Mouse (Mus musculus) kidney, postnatal 0 days (tissue): ENCODE data around the gene Fsd1. TPM values are rescaled to one million over a fixed set of nuclear protein-coding genes. Genes with fewer than 3 reads are reported as not detected.

Experiments
- ATAC-seq: fragments of 200-750 bp; cut with Nextera tagmentation; replicated peaks from 2 replicates; pipeline ENCODE4 v1.8.0; 2017; ENCODE audit warnings: low read depth, moderate number of reproducible peaks, moderate TSS enrichment, moderate library complexity; ENCODE audit not compliant: low FRiP score
- DNase-seq: peaks from one replicate; pipeline ENCODE4 v3.0.0-alpha.2; 2016; ENCODE audit warnings: low spot score
- H3K27ac ChIP-seq: fragments of 300-500 bp; sonication (generic); 2 replicates; pipeline ENCODE4 v1.5.1; 2014; ENCODE audit warnings: mild to moderate bottlenecking
- H3K27me3 ChIP-seq: fragments of 300-500 bp; sonication (generic); 2 replicates; pipeline ENCODE4 v1.6.1; 2014; ENCODE audit warnings: low read length, mixed read lengths; ENCODE audit not compliant: insufficient read depth
- H3K36me3 ChIP-seq: fragments of 300-500 bp; sonication (generic); 2 replicates; pipeline ENCODE4 v1.6.1; 2014; ENCODE audit warnings: low read length, mixed read lengths; ENCODE audit not compliant: insufficient read depth
- H3K4me1 ChIP-seq: fragments of 300-500 bp; sonication (generic); replicated peaks from 2 replicates; pipeline ENCODE4 v1.6.1; 2014; ENCODE audit warnings: antibody characterized with exemption, low read length, mixed read lengths; ENCODE audit not compliant: insufficient read depth
- H3K4me2 ChIP-seq: fragments of 300-500 bp; sonication (generic); 2 replicates; pipeline ENCODE4 v1.6.1; 2014; ENCODE audit warnings: mild to moderate bottlenecking, low read length, moderate library complexity, mixed read lengths
- H3K4me3 ChIP-seq: fragments of 300-500 bp; sonication (generic); replicated peaks from 2 replicates; pipeline ENCODE4 v1.5.1; 2014; ENCODE audit warnings: low read depth, low read length
- H3K9ac ChIP-seq: fragments of 300-500 bp; sonication (generic); 2 replicates; pipeline ENCODE4 v1.6.1; 2014; ENCODE audit warnings: low read depth, low read length
- H3K9me3 ChIP-seq: fragments of 300-500 bp; sonication (generic); replicated peaks from 2 replicates; pipeline ENCODE4 v1.6.1; 2016; ENCODE audit warnings: low read length, inconsistent platforms, mixed read lengths
- CTCF ChIP-seq: IDR thresholded peaks from 2 replicates; pipeline ENCODE4 v1.5.1; 2016; ENCODE audit warnings: antibody characterized with exemption, low read depth, mild to moderate bottlenecking, moderate library complexity
- WGBS: fragments of 180-500 bp; shearing (Covaris S2); extraction: QIAGEN DNeasy Blood & Tissue Kit; methylation state at CpG from one replicate; pipeline ENCODE4 v1.1.7; 2014; 5-methylcytosine and 5-hydroxymethylcytosine counted together
- polyA plus RNA-seq: library from polyadenylated mRNA; unstranded; fragments of >200 nt; fragmentation: Nextera tagmentation; extraction: Ambion mirVana; gene quantifications from 2 replicates; pipeline ENCODE4 v1.2.1, GENCODE M21; 2015

Gene Fsd1
- polyA plus RNA-seq, 1 experiment from 2014 or later = 6.7 TPM

GRCm38 (mm10) chr17:55996007-55996406 is 9.7 kb downstream of the Fsd1 start:
- H3K9ac ChIP-seq = no peak overlapping the region
- DNase-seq (no peak), ATAC-seq (no peak)
- H3K27ac ChIP-seq = no peak overlapping the region
- no peak overlapping the region for H3K4me3 ChIP-seq
- H3K4me1 ChIP-seq = no peaks in the 10 kb centered on the region
- WGBS = 79% methylated on average over 15 of the region's 15 CpGs
- no peaks in the 10 kb centered on the region for H3K36me3 ChIP-seq
- no peak for TF ChIP-seq CTCF
- no peaks in the 10 kb centered on the region for H3K27me3 ChIP-seq
- H3K9me3 ChIP-seq = no peaks in the 10 kb centered on the region
- H3K4me2 ChIP-seq = no peak overlapping the region

- DNase-seq (no peak), ATAC-seq (peak; percentile 47)
- peak overlapping the region; percentile 28 for H3K4me2 ChIP-seq
- H3K9ac ChIP-seq = no peak overlapping the region
- no peak overlapping the region for H3K27ac ChIP-seq
- H3K4me1 ChIP-seq = no peaks in the 10 kb centered on the region
- TF ChIP-seq CTCF = peak; percentile 22; the same call in 1 of the 2 replicates
- no peak overlapping the region for H3K4me3 ChIP-seq
- no peaks in the 10 kb centered on the region for H3K9me3 ChIP-seq
- 18% methylated on average over 30 of the region's 30 CpGs for WGBS
- H3K27me3 ChIP-seq = no peaks in the 10 kb centered on the region
- H3K36me3 ChIP-seq = no peaks in the 10 kb centered on the region
Observed at GRCm38 (mm10) chr17:55999794-56000499, 13.6 kb downstream of the Fsd1 start.

- ATAC-seq (no peak), DNase-seq (no peak)
- TF ChIP-seq CTCF = no peak
- Histone ChIP-seq H3K27ac (no peak overlapping the region), H3K27me3 (no peaks in the 10 kb centered on the region), H3K4me1 (peaks cover 3% of the 10 kb centered on the region; the same call in 1 of the 2 replicates), H3K4me3 (no peak overlapping the region), H3K9ac (no peak overlapping the region), H3K36me3 (no peaks in the 10 kb centered on the region), H3K4me2 (no peak overlapping the region), H3K9me3 (no peaks in the 10 kb centered on the region)
- WGBS = 75% methylated on average over 3 of the region's 3 CpGs
Observed at GRCm38 (mm10) chr17:56003000-56003399, 16.7 kb downstream of the Fsd1 start.

- Histone ChIP-seq H3K9ac (0 out of 2 replicates have a peak within 1 kb of the TSS, but pooled peaks have one; percentile 19), H3K9me3 (no peaks in the 10 kb centered on the region), H3K27ac (peak within 1 kb of the TSS; percentile 51), H3K4me3 (peak within 1 kb of the TSS; percentile 15), H3K4me1 (peaks cover 13% of the 10 kb centered on the region), H3K4me2 (peak within 1 kb of the TSS; percentile 37), H3K27me3 (no peaks in the 10 kb centered on the region), H3K36me3 (no peaks in the 10 kb centered on the region)
- 33% methylated on average over 13 of the region's 13 CpGs for WGBS
- TF ChIP-seq CTCF = no peak
- DNase-seq (peak; percentile 63), ATAC-seq (no peak)
Observed at GRCm38 (mm10) chr17:56005415-56006061, 19.2 kb downstream of the Fsd1 start, which contains the start of the genes Stap2 and Mpnd. Gene Stap2 (minus strand): TSS chr17:56005584. Gene Mpnd (plus strand): TSS chr17:56005711.

GRCm38 (mm10) chr17:56006956-56007355 is 20.6 kb downstream of the Fsd1 start:
- no peaks in the 10 kb centered on the region for H3K27me3 ChIP-seq
- peaks cover 15% of the 10 kb centered on the region for H3K4me1 ChIP-seq
- peak overlapping the region; percentile 88; the same call in 1 of the 2 replicates for H3K27ac ChIP-seq
- no peak for TF ChIP-seq CTCF
- H3K9ac ChIP-seq = no peak overlapping the region
- 45% methylated on average over 10 of the region's 10 CpGs for WGBS
- no peaks in the 10 kb centered on the region for H3K36me3 ChIP-seq
- DNase-seq (no peak), ATAC-seq (no peak)
- H3K9me3 ChIP-seq = no peaks in the 10 kb centered on the region
- H3K4me3 ChIP-seq = no peak overlapping the region
- peak overlapping the region; percentile 99; the same call in 1 of the 2 replicates for H3K4me2 ChIP-seq

- TF ChIP-seq CTCF = peak; percentile 26; the same call in 1 of the 2 replicates
- H3K36me3 ChIP-seq = no peaks in the 10 kb centered on the region
- H3K4me3 ChIP-seq = peak overlapping the region; percentile 72
- H3K27me3 ChIP-seq = no peaks in the 10 kb centered on the region
- WGBS = 26% methylated on average over 13 of the region's 14 CpGs
- no peaks in the 10 kb centered on the region for H3K9me3 ChIP-seq
- DNase-seq (peak; percentile 24), ATAC-seq (peak; percentile 30)
- H3K27ac ChIP-seq = peak overlapping the region; percentile 88
- H3K4me1 ChIP-seq = peaks cover 15% of the 10 kb centered on the region
- H3K9ac ChIP-seq = peak overlapping the region; percentile 28; the same call in 1 of the 2 replicates
- peak overlapping the region; percentile 99 for H3K4me2 ChIP-seq
Observed at GRCm38 (mm10) chr17:56007444-56008355, 21.4 kb downstream of the Fsd1 start.
